Mouse (Mus musculus) ES-E14 (cell line): ENCODE results near the gene Ttn. TPM values are rescaled to one million over a fixed set of nuclear protein-coding genes. Genes with fewer than 3 reads are reported as not detected.

Experiments
- DNase-seq: peaks from one replicate; pipeline ENCODE4 v3.0.0-alpha.2; 2013; ENCODE audit warnings: low read depth, low spot score
- H3K27ac ChIP-seq: 2 replicates; pipeline ENCODE4 v1.5.1; 2012; ENCODE audit warnings: low read depth, mild to moderate bottlenecking, low read length, moderate library complexity, mixed read lengths; ENCODE audit not compliant: poor library complexity, insufficient read depth, severe bottlenecking
- H3K36me3 ChIP-seq: 2 replicates; pipeline ENCODE4 v1.6.1; 2012; ENCODE audit warnings: mild to moderate bottlenecking, low read length, moderate library complexity, mixed read lengths; ENCODE audit not compliant: control insufficient read depth, poor library complexity, insufficient read depth, severe bottlenecking
- H3K4me1 ChIP-seq, 2 experiments: fragments of 150-350 bp in 1 of 2; sonication (generic) in 1 of 2; 2 replicates each; pipeline ENCODE4 v1.6.1; 2012; ENCODE audit warnings: low read length in 2 of 2, mild to moderate bottlenecking in 1 of 2, mixed read lengths in 1 of 2; ENCODE audit not compliant: control insufficient read depth in 2 of 2, insufficient read depth in 2 of 2, poor library complexity in 1 of 2
- H3K4me3 ChIP-seq, 2 experiments: fragments of 150-350 bp in 1 of 2; sonication (generic) in 1 of 2; 2 replicates each; pipeline ENCODE4 v1.5.1; 2012; ENCODE audit warnings: low read length in 2 of 2, low read depth in 1 of 2, mild to moderate bottlenecking in 1 of 2, mixed read lengths in 1 of 2; ENCODE audit not compliant: insufficient read depth in 1 of 2, poor library complexity in 1 of 2, severe bottlenecking in 1 of 2
- H3K9ac ChIP-seq: 2 replicates; pipeline ENCODE4 v1.6.1; 2012; ENCODE audit warnings: low read depth, mild to moderate bottlenecking, low read length, mixed read lengths; ENCODE audit not compliant: poor library complexity, insufficient read depth, severe bottlenecking
- H3K9me3 ChIP-seq: fragments of 150-350 bp; sonication (generic); 2 replicates; pipeline ENCODE4 v1.6.1; 2012; ENCODE audit warnings: low read depth, mild to moderate bottlenecking, low read length; ENCODE audit not compliant: control insufficient read depth, insufficient read depth
- CHD2 ChIP-seq: IDR thresholded peaks from 2 replicates; pipeline ENCODE4 v1.6.1; 2014; ENCODE audit warnings: mild to moderate bottlenecking, low read depth, low read length, inconsistent platforms
- HCFC1 ChIP-seq: IDR thresholded peaks from 2 replicates; pipeline ENCODE4 v1.6.1; 2012; ENCODE audit warnings: low read length, inconsistent platforms, borderline replicate concordance; ENCODE audit not compliant: insufficient read depth
- MAFK ChIP-seq: IDR thresholded peaks from 2 replicates; pipeline ENCODE4 v1.6.1; 2014; ENCODE audit warnings: mild to moderate bottlenecking, low read depth, low read length, inconsistent platforms; ENCODE audit not compliant: insufficient read depth
- ZC3H11A ChIP-seq: IDR thresholded peaks from 2 replicates; pipeline ENCODE4 v1.6.1; 2012; ENCODE audit warnings: low read depth, mild to moderate bottlenecking, inconsistent platforms, low read length, borderline replicate concordance
- ZNF384 ChIP-seq: IDR thresholded peaks from 2 replicates; pipeline ENCODE4 v1.6.1; 2012; ENCODE audit warnings: low read depth, low read length, inconsistent platforms
- in situ Hi-C, 2 experiments: fragments of 600-800 bp; cut with MboI; formaldehyde crosslinking; loops; one replicate each; pipeline ENCODE4 v1.15.1; 2025; ENCODE audit warnings: low sequenced_read_pairs in 2 of 2, inconsistent platforms in 1 of 2; ENCODE audit not compliant: unreplicated experiment in 2 of 2
- total RNA-seq: library from RNA; depleted of rRNA; stranded (reverse); fragments of 300-350 nt; gene quantifications from 2 replicates; pipeline ENCODE4 v1.2.3, GENCODE M21; 2012

Gene Ttn
- total RNA-seq, 1 experiment, result 19.9 TPM

- no peak for DNase-seq
- Histone ChIP-seq H3K9ac (no peak overlapping the region), H3K4me3 (no peak overlapping the region), H3K4me1 (no peaks in the 10 kb centered on the region; a peak in 1 of 4 replicates), H3K27ac (no peak overlapping the region), H3K36me3 (peaks cover 12% of the 10 kb centered on the region), H3K9me3 (no peaks in the 10 kb centered on the region)
- in situ Hi-C loops, result no loop called here
- TF ChIP-seq CHD2, result no peak
- no peak for TF ChIP-seq ZNF384
- TF ChIP-seq HCFC1, result no peak
- TF ChIP-seq ZC3H11A, result no peak
- no peak for TF ChIP-seq MAFK
Observed at GRCm38 (mm10) chr2:76702188-76702587, 280.2 kb downstream of the Ttn start.

GRCm38 (mm10) chr2:76695290-76695689 is 287.1 kb downstream of the Ttn start:
- no peak for DNase-seq
- peaks cover 18% of the 10 kb centered on the region for H3K36me3 ChIP-seq
- H3K4me3 ChIP-seq, result no peak overlapping the region
- H3K27ac ChIP-seq, result no peak overlapping the region
- no peak overlapping the region for H3K9ac ChIP-seq
- no peaks in the 10 kb centered on the region for H3K9me3 ChIP-seq
- TF ChIP-seq ZNF384 (no peak), CHD2 (no peak), MAFK (no peak), ZC3H11A (no peak), HCFC1 (no peak)
- in situ Hi-C loops, result no loop called here
- H3K4me1 ChIP-seq, result no peaks in the 10 kb centered on the region; a peak in 1 of 4 replicates

DNA sequence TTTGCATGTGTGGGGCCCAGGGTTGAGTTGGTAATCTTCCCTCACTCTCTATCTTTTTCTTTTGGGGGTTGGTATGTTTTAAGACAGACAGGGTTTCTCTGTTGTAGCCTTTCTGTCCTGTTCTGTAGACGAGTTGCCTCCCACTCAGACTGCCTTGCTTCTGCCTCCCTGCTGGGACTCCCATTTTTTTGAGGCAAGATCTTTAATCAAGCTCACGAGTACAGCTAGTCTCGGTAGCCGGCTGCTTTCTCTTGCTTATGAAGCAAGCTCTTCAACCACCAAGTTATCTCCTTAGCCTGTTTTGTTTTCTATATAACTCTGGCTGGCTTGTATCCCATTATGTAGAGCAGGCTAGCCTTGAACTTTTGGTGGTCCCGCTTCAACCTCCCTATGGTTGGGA is 288.6 kb downstream of the Ttn start:
- Histone ChIP-seq H3K4me1 (no peaks in the 10 kb centered on the region), H3K27ac (no peak overlapping the region), H3K4me3 (no peak overlapping the region), H3K9ac (no peak overlapping the region), H3K9me3 (no peaks in the 10 kb centered on the region), H3K36me3 (peaks cover 19% of the 10 kb centered on the region)
- no peak for TF ChIP-seq CHD2
- TF ChIP-seq HCFC1, result no peak
- TF ChIP-seq MAFK, result no peak
- no peak for TF ChIP-seq ZNF384
- no peak for TF ChIP-seq ZC3H11A
- DNase-seq, result no peak
- in situ Hi-C loops, result no loop called here

DNA sequence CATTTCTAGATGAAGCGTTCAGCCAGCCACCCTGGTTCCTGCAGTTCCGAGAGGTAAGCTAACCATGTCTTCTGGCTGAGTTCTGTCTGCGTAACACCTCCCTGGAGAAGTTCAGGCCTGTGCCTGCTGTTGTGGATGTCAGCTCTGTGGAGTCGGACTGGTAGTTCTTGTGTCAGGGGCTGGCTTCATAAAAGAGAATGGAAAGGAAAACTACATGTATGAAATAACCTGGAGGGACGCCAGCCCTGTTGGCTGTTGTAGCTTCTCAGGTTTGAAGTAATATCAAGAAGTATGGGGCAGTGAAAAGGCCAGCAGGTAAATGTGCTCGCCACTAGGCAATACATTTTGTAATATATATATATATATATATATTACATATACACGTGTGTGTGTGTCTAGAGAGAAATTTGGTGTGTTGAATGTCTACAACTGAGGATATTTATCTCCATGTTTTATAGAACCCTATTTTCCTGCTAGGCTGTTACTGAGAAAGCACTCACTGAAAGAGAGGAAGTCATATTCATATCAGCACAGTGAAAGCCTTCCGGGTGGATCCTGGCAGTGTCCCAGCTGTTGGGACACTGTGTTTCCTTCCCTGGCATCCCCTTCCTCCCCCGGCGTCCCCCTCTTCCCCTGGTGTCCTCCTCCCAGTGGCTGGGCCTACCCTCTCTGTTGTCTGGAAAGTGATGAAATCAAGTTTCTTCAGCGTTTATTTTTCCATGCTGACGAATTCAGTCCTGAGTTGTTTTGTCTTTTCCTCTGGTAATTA is 291.7 kb downstream of the Ttn start:
- H3K36me3 ChIP-seq, result peaks cover 41% of the 10 kb centered on the region
- DNase-seq, result no peak
- no peak overlapping the region for H3K4me3 ChIP-seq
- H3K27ac ChIP-seq, result no peak overlapping the region
- no peaks in the 10 kb centered on the region for H3K9me3 ChIP-seq
- in situ Hi-C loops, result no loop called here
- H3K4me1 ChIP-seq, result no peaks in the 10 kb centered on the region
- TF ChIP-seq MAFK, result no peak
- TF ChIP-seq ZNF384, result no peak
- TF ChIP-seq HCFC1, result no peak
- TF ChIP-seq ZC3H11A, result no peak
- TF ChIP-seq CHD2, result no peak
- no peak overlapping the region for H3K9ac ChIP-seq

DNA sequence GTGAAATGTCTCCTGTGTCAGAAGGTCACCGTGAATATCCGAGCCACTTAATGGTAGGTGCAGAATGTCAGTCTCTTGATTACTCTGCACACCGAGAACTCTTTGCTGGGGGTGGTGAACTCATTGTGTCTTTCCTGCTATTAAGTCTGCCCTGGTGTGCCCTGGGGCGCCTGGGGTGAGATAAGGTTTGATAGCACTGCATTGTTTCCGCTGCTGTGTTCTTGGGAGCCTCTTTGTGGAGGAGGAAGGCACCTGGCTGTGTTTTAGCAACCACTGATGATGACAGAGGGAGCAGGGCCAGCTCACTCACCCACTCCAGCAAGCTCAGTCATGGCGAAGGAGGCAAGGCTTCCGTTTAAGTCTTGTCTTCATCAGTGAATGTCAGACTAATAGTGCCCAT is 294.2 kb downstream of the Ttn start:
- Histone ChIP-seq H3K4me3 (no peak overlapping the region), H3K4me1 (no peaks in the 10 kb centered on the region), H3K27ac (no peak overlapping the region), H3K36me3 (peaks cover 36% of the 10 kb centered on the region), H3K9ac (no peak overlapping the region), H3K9me3 (no peaks in the 10 kb centered on the region)
- no peak for TF ChIP-seq HCFC1
- no peak for TF ChIP-seq ZNF384
- no peak for TF ChIP-seq CHD2
- TF ChIP-seq MAFK, result no peak
- no peak for TF ChIP-seq ZC3H11A
- DNase-seq, result no peak
- in situ Hi-C loops, result no loop called here
